Mouse (Mus musculus): ENCODE data around the gene Hyal6. TPM values are rescaled to one million over a fixed set of nuclear protein-coding genes. Genes with fewer than 3 reads are reported as not detected.

Gene Hyal6
- polyA plus RNA-seq (2012; rRNA removed), result not detected in 2 replicates

GRCm38 (mm10) chr6:24732945-24733344, at the start of gene Hyal6:
Gene Hyal6 (plus strand): TSS chr6:24733245.

GRCm38 (mm10) chr6:24748029-24748428, 15.0 kb downstream of the Hyal6 start, which contains the start of gene Hyal4:
Gene Hyal4 (plus strand): TSS chr6:24748329.

GRCm38 (mm10) chr6:24790888-24791287, 57.8 kb downstream of the Hyal6 start, which contains the start of gene Spam1:
Gene Spam1 (plus strand): TSS chr6:24791188.

Other genes with a start within 250 kb of the Hyal6 start
- gene Iqub, start 218.2 kb upstream of the Hyal6 start, polyA plus RNA-seq (2012; rRNA removed), result not detected in 2 replicates
- 2.4 and 2.8 TPM in 2 replicates for gene Ndufa5, start 205.2 kb upstream of the Hyal6 start, polyA plus RNA-seq (2012; rRNA removed)
- not detected in 2 replicates for gene Asb15, start 205.1 kb upstream of the Hyal6 start, polyA plus RNA-seq (2012; rRNA removed)
- not detected in 2 replicates for gene Lmod2, start 135.5 kb upstream of the Hyal6 start, polyA plus RNA-seq (2012; rRNA removed)
- 149 and 152 TPM in 2 replicates for gene Wasl, start 68.2 kb upstream of the Hyal6 start, polyA plus RNA-seq (2012; rRNA removed)
- gene Hyal4, start 15.1 kb downstream of the Hyal6 start, polyA plus RNA-seq (2012; rRNA removed), result not detected in 2 replicates
- not detected in 2 replicates for gene Spam1, start 57.9 kb downstream of the Hyal6 start, polyA plus RNA-seq (2012; rRNA removed)
- gene Hyal5, start 124.8 kb downstream of the Hyal6 start, polyA plus RNA-seq (2012; rRNA removed), result not detected in 2 replicates
- gene Tmem229a, start 223.1 kb downstream of the Hyal6 start, polyA plus RNA-seq (2012; rRNA removed), result 0.64 and 1.1 TPM in 2 replicates